Mouse (Mus musculus) gastrocnemius, postnatal 4 days (tissue): ENCODE measurements around the gene Oxsr1. TPM values are rescaled to one million over a fixed set of nuclear protein-coding genes. Genes with fewer than 3 reads are reported as not detected.
"Not testable (repeated sequence)": the region's sequence is repeated elsewhere in the genome, so short reads cannot be mapped to it uniquely, and the experiment has no call there.

ENCODE experiments used
- DNase-seq, 2 experiments: peaks; one replicate each; pipeline ENCODE4 v3.0.0; 2021 to 2022; ENCODE audit warnings: low spot score in 2 of 2, mixed read lengths in 2 of 2
- total RNA-seq, 2 experiments: library from RNA; stranded (reverse); gene quantifications; 2 replicates each; pipeline ENCODE4 v1.2.3; 2021

Gene Oxsr1
- total RNA-seq, 2 experiments from 2014 or later = 36.0 to 39.1 TPM

DNA sequence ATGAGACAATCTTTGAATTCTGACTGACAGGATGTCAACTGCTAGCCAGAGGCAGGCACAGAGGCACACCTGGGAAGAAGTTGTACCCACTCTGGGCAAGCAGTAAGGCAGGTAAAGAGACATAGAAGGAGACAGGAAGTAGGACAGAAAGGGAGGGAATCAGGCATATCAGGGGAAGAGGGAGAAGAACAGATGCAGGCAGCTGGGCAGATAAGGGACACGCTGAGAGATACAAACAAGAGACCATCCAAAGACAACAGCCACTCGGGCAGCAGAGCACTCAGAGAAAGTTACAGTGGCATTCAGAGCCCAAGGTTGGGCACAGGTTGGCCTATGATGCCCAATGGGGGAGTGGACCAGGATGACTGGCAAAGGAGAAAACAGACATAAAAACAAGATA, 91.4 kb downstream of the Oxsr1 start:
- DNase-seq = no peak

DNA sequence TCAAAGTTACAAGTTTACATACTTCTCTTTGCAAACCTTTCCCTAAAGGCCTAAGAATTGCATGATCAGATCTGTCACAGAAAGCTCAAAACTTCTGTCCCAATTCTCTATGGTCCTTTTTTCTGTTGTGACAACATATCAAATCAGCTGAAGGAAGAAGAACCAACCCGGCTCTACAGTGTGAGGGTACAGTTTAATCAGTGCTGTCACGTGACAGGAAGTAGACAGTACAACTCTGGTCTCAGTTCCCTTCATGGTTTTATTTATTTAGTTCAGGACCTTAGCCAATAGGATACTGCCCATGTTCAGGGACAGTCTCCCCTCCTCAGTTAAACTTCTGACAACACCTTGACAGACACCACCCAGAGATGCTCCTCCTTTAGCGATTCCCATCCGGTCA, 102.0 kb downstream of the Oxsr1 start:
- no peak for DNase-seq

DNA sequence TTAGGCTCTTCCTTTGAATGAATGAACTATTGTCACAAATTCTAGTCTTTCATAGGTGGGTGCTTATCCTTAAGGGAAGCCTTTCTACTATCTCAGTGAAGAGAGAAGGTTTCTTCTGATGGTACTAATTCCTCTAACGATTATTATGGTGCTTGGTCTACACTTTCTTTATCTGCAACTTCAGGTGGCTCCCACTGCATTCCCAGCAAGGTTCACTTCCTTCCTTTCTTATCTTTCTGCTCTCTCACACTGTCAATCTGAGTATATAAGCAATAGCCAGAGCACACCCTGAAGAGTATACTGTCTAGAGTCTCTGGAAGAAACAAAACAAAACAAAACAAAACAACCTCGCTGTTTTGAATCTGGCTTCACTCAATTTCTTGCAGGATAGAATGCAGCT, 102.6 kb downstream of the Oxsr1 start:
- no peak for DNase-seq

DNA sequence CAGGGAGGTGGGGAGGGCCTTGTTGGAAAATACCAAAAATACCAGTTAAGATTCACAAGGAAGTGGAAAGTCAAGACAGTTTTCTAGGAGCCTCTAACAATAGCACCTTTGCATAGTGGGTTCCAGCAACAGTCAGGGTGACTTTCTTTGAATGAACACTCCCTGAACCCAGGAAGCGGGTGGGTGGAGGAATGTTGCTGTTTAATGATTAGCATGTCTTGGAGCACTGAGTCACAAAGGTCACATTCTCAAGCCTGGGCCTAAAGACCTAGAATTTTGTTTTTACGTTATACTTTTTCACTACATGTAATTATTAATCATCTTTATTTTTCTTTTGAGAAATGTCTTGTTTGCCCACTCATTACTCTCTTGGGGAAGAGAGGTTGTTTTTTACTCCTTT, 106.9 kb downstream of the Oxsr1 start:
- not testable (repeated sequence) for DNase-seq

DNA sequence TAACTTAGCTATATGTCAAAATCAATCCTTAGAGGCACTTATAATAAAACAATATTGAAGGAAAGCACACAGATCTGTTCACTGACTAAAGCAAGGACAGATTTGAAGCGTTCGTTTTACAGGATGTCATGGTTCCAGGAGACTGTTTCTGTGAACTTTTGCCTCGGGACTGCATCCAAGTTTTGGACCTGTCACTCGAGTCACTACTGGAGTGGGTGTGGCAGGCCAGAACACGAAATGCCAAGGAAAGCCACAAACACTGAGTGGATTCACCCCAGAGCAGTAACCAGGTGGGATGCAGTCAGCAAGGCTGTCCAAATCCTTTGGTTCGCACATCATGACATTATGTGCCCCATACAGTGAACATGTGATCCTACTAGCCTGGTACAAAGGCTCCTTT, 107.6 kb downstream of the Oxsr1 start:
- DNase-seq = no peak

DNA sequence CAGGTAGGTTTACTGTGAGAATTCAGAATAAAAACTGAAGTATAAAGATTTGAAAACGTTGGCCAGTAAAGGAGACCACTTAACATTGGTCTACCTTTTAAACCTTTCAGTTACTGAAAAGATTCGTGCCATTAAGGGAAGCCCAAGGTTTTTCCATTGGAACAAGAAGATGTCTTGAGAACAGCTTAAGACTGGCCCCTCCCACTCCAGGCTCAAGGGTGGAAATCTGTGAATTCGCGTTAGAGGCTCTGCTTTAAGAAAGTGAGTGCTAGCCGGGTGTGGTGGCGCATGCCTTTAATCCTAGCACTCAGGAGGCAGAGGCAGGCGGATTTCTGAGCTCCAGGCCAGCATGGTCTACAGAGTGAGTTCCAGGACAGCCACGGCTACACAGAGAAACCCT, 109.2 kb downstream of the Oxsr1 start:
- DNase-seq = no peak

DNA sequence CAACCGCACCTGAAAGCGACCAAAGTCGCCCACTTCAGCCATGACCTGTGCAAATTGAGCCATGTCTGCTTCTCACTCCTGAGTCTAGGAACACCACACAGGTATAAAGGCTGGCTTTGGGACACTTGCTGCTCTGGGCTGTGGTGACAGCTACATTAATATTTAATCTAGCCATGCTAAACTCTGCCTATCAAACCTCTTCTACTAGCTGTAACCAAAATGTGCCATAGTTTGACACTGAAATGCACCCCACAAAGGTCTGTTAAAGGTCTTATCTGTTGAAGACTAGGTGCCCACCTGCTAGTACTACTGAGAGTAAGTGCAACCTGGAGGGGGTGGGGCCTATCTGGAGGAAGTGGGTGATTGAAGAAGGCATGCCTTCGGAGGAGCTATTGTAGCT, 113.2 kb downstream of the Oxsr1 start, which contains the start of gene Slc22a13:
Gene Slc22a13 (minus strand): TSS at position 101 of the 400 bp plus-strand sequence.
- no peak for DNase-seq

DNA sequence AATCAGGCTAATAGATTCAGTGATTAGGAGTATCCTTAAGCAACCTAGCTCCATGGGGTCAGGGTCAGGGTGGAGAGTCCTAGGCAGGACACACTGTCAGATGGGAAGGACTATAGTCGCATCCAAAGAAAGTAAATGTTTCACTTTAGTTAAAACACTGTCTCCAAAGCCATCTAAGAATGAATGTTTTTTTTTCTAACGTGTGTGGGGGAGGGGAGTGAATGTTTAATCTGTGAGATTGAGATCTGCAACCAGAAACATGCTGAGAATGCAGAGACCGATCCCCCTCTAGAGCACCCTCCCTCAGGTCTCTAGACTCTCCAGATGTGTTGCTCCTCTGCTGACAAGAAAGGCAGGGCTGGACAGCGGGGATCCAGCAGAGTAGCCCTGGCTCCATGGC, 115.1 kb downstream of the Oxsr1 start:
- DNase-seq = no peak

DNA sequence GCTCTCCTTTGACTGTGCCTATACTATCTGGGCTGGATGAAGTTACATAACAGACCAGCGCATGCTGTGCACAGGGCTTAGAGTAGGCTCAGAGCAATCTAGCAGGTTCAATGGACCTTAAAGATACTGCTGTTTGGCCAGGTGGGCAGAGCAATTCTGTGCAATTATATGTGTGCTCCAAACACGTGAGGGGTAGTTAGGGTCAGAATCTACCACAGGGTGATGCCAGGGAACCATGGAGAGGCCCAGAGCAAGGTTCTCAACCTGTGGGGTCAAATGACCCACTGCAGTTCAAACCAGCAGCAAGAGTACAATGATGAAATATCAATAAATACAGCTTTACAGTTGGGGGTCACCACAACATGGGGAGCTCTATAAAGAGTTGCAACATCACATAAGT, 115.6 kb downstream of the Oxsr1 start:
- DNase-seq = no peak

DNA sequence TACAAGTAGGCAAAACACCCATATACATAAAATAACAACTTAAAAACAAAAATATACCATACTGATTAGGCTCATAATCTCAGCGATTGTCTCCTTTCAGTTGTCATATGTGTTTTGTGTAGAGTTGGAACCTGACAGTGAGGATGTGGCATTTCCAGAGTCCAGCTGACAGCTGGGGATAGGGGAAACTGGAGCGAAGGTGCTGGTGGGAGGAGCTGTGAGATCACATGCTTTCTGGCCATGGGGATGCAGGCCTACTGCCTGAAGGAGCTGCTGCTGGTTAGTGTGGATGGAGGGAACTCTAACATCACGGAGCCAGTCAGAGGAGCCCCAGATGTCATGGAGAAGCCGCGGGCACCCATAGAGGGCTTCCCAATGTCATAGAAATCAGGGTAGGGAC, 116.5 kb downstream of the Oxsr1 start:
- no peak for DNase-seq

DNA sequence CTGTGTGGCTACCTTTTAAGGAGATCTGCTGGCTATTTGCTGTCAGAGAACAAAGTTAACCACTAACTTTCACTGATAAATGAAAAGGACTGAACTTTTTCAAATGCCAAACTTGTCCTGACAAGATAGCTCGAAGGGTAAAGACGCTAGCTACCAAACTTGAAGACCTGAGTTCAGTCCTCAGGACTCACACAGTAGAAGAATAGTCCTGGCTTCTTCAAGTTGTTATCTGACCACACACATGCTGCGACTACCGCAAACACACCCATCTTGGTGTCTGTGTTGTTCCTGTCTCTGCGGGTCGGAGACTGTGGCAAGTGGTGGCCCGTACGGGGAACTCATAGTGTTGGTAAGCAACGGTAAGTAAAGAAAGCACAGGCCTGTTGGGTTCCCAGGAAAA, 118.6 kb downstream of the Oxsr1 start:
- no peak for DNase-seq

DNA sequence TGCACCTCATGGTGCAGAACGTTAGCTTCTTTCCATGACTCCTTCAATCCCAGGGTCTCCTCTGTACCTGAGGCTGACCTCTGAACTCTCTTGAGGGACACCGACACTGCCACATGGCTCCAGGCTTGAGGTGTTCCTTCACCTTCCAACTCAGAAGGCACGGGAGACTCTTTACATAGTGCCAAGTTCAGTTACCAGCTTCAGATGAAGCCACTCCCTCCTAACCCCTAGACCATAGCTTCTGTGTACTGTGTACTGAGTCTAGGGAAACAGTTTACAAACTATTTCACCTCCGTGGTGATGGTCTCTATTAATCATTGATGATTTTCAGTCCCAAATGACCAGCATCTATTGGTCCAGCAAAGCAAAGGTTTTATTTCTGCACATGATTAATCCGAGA, 120.6 kb downstream of the Oxsr1 start:
- no peak for DNase-seq

DNA sequence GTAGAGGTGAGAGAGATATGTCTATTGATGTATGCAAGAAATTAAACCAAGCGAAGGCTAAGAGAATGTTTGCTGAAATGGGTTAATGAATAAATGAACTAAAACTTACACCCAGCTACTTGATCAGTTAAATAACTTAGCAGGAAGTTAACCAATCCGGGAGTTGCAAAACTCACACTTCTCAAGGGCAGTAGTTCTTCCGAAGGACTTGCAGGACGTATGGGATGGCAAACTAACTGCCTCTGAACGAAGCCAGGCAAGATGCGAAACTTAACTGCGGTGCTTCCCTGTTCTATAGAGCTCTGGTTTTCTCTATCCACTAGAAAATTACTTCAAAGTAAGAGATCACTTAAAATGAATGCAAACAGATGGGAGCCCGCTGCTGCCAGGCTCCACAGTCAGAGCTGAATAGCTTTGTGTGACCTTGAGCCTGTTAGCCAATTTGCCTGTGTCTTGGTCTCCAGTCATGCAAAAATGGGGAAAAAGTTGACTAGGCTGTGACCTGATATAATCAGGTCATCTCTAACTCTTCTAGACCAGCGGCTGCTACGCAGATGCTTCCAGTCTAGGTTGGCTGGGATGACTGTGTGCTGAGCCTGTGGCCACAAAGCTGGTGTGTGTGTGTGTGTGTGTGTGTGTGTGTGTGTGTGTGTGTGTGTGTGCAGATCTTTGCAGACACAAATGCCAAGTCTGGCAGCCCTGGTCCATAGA, 122.9 kb downstream of the Oxsr1 start:
- DNase-seq = no peak

DNA sequence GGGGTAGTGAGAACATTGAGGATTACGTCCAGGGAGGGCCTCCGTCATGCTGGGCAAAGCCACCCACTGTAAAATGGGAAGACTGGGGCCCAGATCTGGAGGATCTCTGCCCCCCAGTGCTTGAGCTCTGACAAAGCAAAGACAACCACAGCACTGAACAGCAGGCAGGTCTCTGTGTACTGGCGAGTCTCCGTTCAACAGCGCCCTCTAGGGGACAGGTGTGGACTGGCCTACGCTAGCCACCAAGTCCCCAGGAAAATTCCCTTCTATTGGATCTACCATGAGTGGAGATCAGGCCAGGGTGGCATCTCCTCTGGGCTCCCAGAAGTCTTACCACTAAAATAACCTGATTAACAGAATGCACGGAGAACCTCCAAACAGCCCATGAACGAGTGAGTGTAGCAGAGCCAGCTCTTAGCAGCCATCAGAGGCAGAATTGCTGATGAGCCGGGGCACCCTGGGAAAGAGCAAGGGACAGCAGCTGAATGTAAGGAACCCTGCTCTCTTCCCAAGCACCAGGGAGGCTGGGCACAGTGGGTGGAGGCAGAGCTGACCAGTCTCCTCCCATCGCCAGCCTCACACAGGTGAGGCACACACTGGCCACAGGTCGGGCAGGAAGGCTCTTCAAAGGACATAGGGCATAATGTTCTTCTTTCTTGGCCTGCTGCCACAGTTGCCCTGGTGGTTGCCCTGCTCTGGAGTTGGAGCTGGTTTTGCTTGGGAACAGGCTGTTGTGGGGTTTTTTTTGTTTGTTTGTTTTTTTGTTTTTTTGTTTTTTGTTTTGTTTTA, 129.8 kb downstream of the Oxsr1 start:
- DNase-seq = no peak

Other genes with a start within 250 kb of the Oxsr1 start
- gene Plcd1, start 228.9 kb downstream of the Oxsr1 start, total RNA-seq = 10 to 100 TPM; 16.5 to 17.2 TPM
- gene Dlec1, start 219.9 kb downstream of the Oxsr1 start, total RNA-seq = under 1 TPM; 0.12 to 0.13 TPM
- gene Acaa1b, start 165.3 kb downstream of the Oxsr1 start, total RNA-seq = 1 to 10 TPM; 1.6 to 4.6 TPM
- gene Gm47289, start 163.3 kb downstream of the Oxsr1 start, total RNA-seq = not detected
- gene Slc22a13, start 113.3 kb downstream of the Oxsr1 start, total RNA-seq = not detected
- gene Acaa1a, start 17.2 kb upstream of the Oxsr1 start, total RNA-seq = 10 to 100 TPM; 52.9 to 58.1 TPM
- gene Myd88, start 19.0 kb upstream of the Oxsr1 start, total RNA-seq = 10 to 100 TPM; 13.1 to 14.4 TPM
- 1 to 10 TPM; 1.8 to 2.1 TPM for gene Xylb, start 35.0 kb upstream of the Oxsr1 start, total RNA-seq
- gene Slc22a14, start 43.1 kb upstream of the Oxsr1 start, total RNA-seq = not detected
- gene Acvr2b, start 79.7 kb upstream of the Oxsr1 start, total RNA-seq = 10 to 100 TPM; 18.8 to 24.0 TPM
- gene Exog, start 122.5 kb upstream of the Oxsr1 start, total RNA-seq = 1 to 10 TPM; 3.9 to 4.3 TPM